Mouse (Mus musculus) myocyte (in vitro differentiated cells): ENCODE measurements around the gene Olfr1445.

Experiments
- MAX ChIP-seq: IDR thresholded peaks from one replicate; pipeline ENCODE4 v1.6.1; 2011; ENCODE audit warnings: low read depth, mild to moderate bottlenecking, control low read depth
- POLR2A ChIP-seq: IDR thresholded peaks from one replicate; pipeline ENCODE4 v1.6.1; 2011; ENCODE audit warnings: low read depth, mild to moderate bottlenecking, control low read depth, moderate library complexity; ENCODE audit not compliant: insufficient read length
- REST ChIP-seq: IDR thresholded peaks from one replicate; pipeline ENCODE4 v1.6.1; 2011; ENCODE audit warnings: mild to moderate bottlenecking, control low read depth, moderate library complexity; ENCODE audit not compliant: insufficient read depth, insufficient read length
- TCF3 ChIP-seq: IDR thresholded peaks from one replicate; pipeline ENCODE4 v1.6.1; 2011; ENCODE audit warnings: low read depth, control low read depth; ENCODE audit not compliant: insufficient read length
- USF1 ChIP-seq: IDR thresholded peaks from one replicate; pipeline ENCODE4 v1.6.1; 2011; ENCODE audit warnings: low read depth, mild to moderate bottlenecking, control low read depth, moderate library complexity

- TF ChIP-seq TCF3 (no peak), MAX (no peak), POLR2A (no peak), REST (no peak), USF1 (no peak)
These were observed 37.3 kb upstream of the Olfr1445 start, which contains the start of gene Gm5244 for GRCm38 (mm10) chr19:12846382-12846781.
